Mouse (Mus musculus) forebrain, postnatal 0 days (tissue): ENCODE measurements around the gene Rnase13. TPM values are rescaled to one million over a fixed set of nuclear protein-coding genes. Genes with fewer than 3 reads are reported as not detected.

Experiments used
- ATAC-seq: fragments of 200-750 bp; cut with Nextera tagmentation; 2 replicates; pipeline ENCODE4 v1.8.0; 2017; ENCODE audit warnings: mild to moderate bottlenecking, moderate library complexity
- DNase-seq: peaks from one replicate; pipeline ENCODE4 v3.0.0-alpha.2; 2015
- H3K27ac ChIP-seq: fragments of 300-500 bp; sonication (generic); 2 replicates; pipeline ENCODE4 v1.5.1; 2014; ENCODE audit warnings: low read depth, mild to moderate bottlenecking, antibody characterized with exemption, low read length, moderate library complexity, mixed read lengths
- H3K27me3 ChIP-seq: fragments of 300-500 bp; sonication (generic); 2 replicates; pipeline ENCODE4 v1.6.1; 2014; ENCODE audit warnings: mild to moderate bottlenecking, low read length, mixed read lengths; ENCODE audit not compliant: insufficient read depth
- H3K36me3 ChIP-seq: fragments of 300-500 bp; sonication (generic); 2 replicates; pipeline ENCODE4 v1.6.1; 2014; ENCODE audit warnings: mild to moderate bottlenecking, moderate library complexity; ENCODE audit not compliant: insufficient read depth
- H3K4me1 ChIP-seq: fragments of 300-500 bp; sonication (generic); 2 replicates; pipeline ENCODE4 v1.6.1; 2014; ENCODE audit warnings: antibody characterized with exemption; ENCODE audit not compliant: insufficient read depth
- H3K4me2 ChIP-seq: fragments of 300-500 bp; sonication (generic); 2 replicates; pipeline ENCODE4 v1.6.1; 2014; ENCODE audit warnings: low read depth, mild to moderate bottlenecking, moderate library complexity
- H3K4me3 ChIP-seq: fragments of 300-500 bp; sonication (generic); 2 replicates; pipeline ENCODE4 v1.5.1; 2014; ENCODE audit warnings: low read depth, low read length, mixed read lengths
- H3K9ac ChIP-seq: fragments of 300-500 bp; sonication (generic); 2 replicates; pipeline ENCODE4 v1.6.1; 2014; ENCODE audit warnings: mild to moderate bottlenecking
- H3K9me3 ChIP-seq: fragments of 300-500 bp; sonication (generic); 2 replicates; pipeline ENCODE4 v1.6.1; 2016; ENCODE audit warnings: low read length
- CTCF ChIP-seq: sonication (generic); IDR thresholded peaks from 2 replicates; pipeline ENCODE4 v1.5.1; 2016; ENCODE audit warnings: antibody characterized with exemption, control low read depth, low read depth
- WGBS: fragments of 180-500 bp; shearing (Covaris S2); extraction: QIAGEN DNeasy Blood & Tissue Kit; methylation state at CpG from one replicate; pipeline ENCODE4 v1.1.7; 2014; 5-methylcytosine and 5-hydroxymethylcytosine counted together
- polyA plus RNA-seq: library from polyadenylated mRNA; unstranded; fragments of >200 nt; fragmentation: Nextera tagmentation; extraction: Ambion mirVana; gene quantifications from 2 replicates; pipeline ENCODE4 v1.2.1, GENCODE M21; 2015
- total RNA-seq: library from RNA; depleted of rRNA; stranded (reverse); fragments of >200 nt; gene quantifications from 2 replicates; pipeline ENCODE4 v1.2.3, GENCODE M21; 2014; rRNA removed

Rnase13 gene
- total RNA-seq (not detected in 2 replicates), polyA plus RNA-seq (not detected in 2 replicates)

GRCm38 (mm10) chr14:51922571-51922865 lies at the start of gene Rnase13:
Gene Rnase13 (minus strand): TSS chr14:51922773.
- no peaks in the 10 kb centered on the region for H3K9me3 ChIP-seq
- no peaks in the 10 kb centered on the region for H3K27me3 ChIP-seq
- no peak within 1 kb of the TSS for H3K9ac ChIP-seq
- no peak within 1 kb of the TSS for H3K4me3 ChIP-seq
- H3K27ac ChIP-seq: peak within 1 kb of the TSS; percentile 5; the same call in 1 of the 2 replicates
- DNase-seq (no peak), ATAC-seq (no peak)
- no peaks in the 10 kb centered on the region for H3K36me3 ChIP-seq
- no peak within 1 kb of the TSS for H3K4me2 ChIP-seq
- 57% methylated on average over 7 of the region's 7 CpGs for whole genome bisulfite sequencing
- TF ChIP-seq CTCF: no peak
- no peaks in the 10 kb centered on the region for H3K4me1 ChIP-seq

- 69% methylated on average over 3 of the region's 3 CpGs for WGBS
- H3K27me3 ChIP-seq: no peaks in the 10 kb centered on the region
Observed at GRCm38 (mm10) chr14:51967400-51967799, 44.8 kb upstream of the Rnase13 start.

GRCm38 (mm10) chr14:51960316-51960715 lies 37.7 kb upstream of the Rnase13 start:
- Histone ChIP-seq H3K9ac (no peak overlapping the region), H3K4me3 (no peak overlapping the region), H3K27me3 (no peaks in the 10 kb centered on the region), H3K36me3 (no peaks in the 10 kb centered on the region), H3K27ac (no peak overlapping the region), H3K9me3 (no peaks in the 10 kb centered on the region), H3K4me2 (no peak overlapping the region), H3K4me1 (no peaks in the 10 kb centered on the region)
- 87% methylated on average over 2 of the region's 2 CpGs for WGBS
- ATAC-seq (no peak), DNase-seq (no peak)
- TF ChIP-seq CTCF: no peak

More at GRCm38 (mm10) chr14:51967400-51967799, 44.8 kb upstream of the Rnase13 start:
- Histone ChIP-seq H3K27ac (no peak overlapping the region), H3K4me3 (no peak overlapping the region), H3K9me3 (no peaks in the 10 kb centered on the region), H3K9ac (no peak overlapping the region), H3K4me1 (no peaks in the 10 kb centered on the region), H3K36me3 (no peaks in the 10 kb centered on the region), H3K4me2 (no peak overlapping the region)
- no peak for TF ChIP-seq CTCF
- no peak for DNase-seq
- no peak for ATAC-seq

- no peak for TF ChIP-seq CTCF
- WGBS: 76% methylated on average over 6 of the region's 6 CpGs
- no peak overlapping the region for H3K9ac ChIP-seq
- no peaks in the 10 kb centered on the region for H3K36me3 ChIP-seq
- no peak for ATAC-seq
- no peak overlapping the region for H3K4me3 ChIP-seq
- no peak overlapping the region for H3K27ac ChIP-seq
- no peak overlapping the region for H3K4me2 ChIP-seq
- H3K4me1 ChIP-seq: no peaks in the 10 kb centered on the region
- H3K27me3 ChIP-seq: no peaks in the 10 kb centered on the region
- DNase-seq: no peak
- H3K9me3 ChIP-seq: no peaks in the 10 kb centered on the region
Observed at GRCm38 (mm10) chr14:51943336-51943735, 20.8 kb upstream of the Rnase13 start.

GRCm38 (mm10) chr14:51942236-51942635 lies 19.7 kb upstream of the Rnase13 start:
- no peak for DNase-seq
- H3K4me1 ChIP-seq: no peaks in the 10 kb centered on the region
- H3K36me3 ChIP-seq: no peaks in the 10 kb centered on the region
- 71% methylated on average over 7 of the region's 7 CpGs for WGBS
- 0 out of 2 replicates have a peak, but pooled peaks cover 3% of the 10 kb centered on the region for H3K9me3 ChIP-seq
- no peaks in the 10 kb centered on the region for H3K27me3 ChIP-seq
- H3K9ac ChIP-seq: no peak overlapping the region
- no peak overlapping the region for H3K4me2 ChIP-seq
- no peak overlapping the region for H3K4me3 ChIP-seq
- TF ChIP-seq CTCF: no peak
- no peak for ATAC-seq
- no peak overlapping the region for H3K27ac ChIP-seq

GRCm38 (mm10) chr14:51941577-51941976 lies 19.0 kb upstream of the Rnase13 start:
- Histone ChIP-seq H3K4me1 (no peaks in the 10 kb centered on the region), H3K27ac (no peak overlapping the region), H3K36me3 (no peaks in the 10 kb centered on the region), H3K9me3 (0 out of 2 replicates have a peak, but pooled peaks cover 3% of the 10 kb centered on the region), H3K4me2 (no peak overlapping the region), H3K4me3 (no peak overlapping the region), H3K9ac (no peak overlapping the region), H3K27me3 (no peaks in the 10 kb centered on the region)
- DNase-seq (no peak), ATAC-seq (no peak)
- no peak for TF ChIP-seq CTCF
- 58% methylated on average over 9 of the region's 9 CpGs for WGBS

GRCm38 (mm10) chr14:51940944-51941560 lies 18.5 kb upstream of the Rnase13 start:
- Histone ChIP-seq H3K9me3 (0 out of 2 replicates have a peak, but pooled peaks cover 3% of the 10 kb centered on the region), H3K36me3 (no peaks in the 10 kb centered on the region), H3K27ac (no peak overlapping the region), H3K27me3 (no peaks in the 10 kb centered on the region), H3K9ac (no peak overlapping the region), H3K4me2 (no peak overlapping the region), H3K4me1 (no peaks in the 10 kb centered on the region), H3K4me3 (no peak overlapping the region)
- TF ChIP-seq CTCF: no peak
- DNase-seq (no peak), ATAC-seq (no peak)
- 39% methylated on average over 8 of the region's 8 CpGs for WGBS
